Mouse (Mus musculus): ENCODE data around the gene Actl10. TPM values are rescaled to one million over a fixed set of nuclear protein-coding genes. Genes with fewer than 3 reads are reported as not detected.
A peak's percentile ranks its signal among the peaks of the same experiment; 100 is the strongest.

The Actl10 gene
- polyA plus RNA-seq (2015; fragmentation: Nextera tagmentation; extraction: Ambion mirVana): 0.20 and 0.27 TPM in 2 replicates

DNA sequence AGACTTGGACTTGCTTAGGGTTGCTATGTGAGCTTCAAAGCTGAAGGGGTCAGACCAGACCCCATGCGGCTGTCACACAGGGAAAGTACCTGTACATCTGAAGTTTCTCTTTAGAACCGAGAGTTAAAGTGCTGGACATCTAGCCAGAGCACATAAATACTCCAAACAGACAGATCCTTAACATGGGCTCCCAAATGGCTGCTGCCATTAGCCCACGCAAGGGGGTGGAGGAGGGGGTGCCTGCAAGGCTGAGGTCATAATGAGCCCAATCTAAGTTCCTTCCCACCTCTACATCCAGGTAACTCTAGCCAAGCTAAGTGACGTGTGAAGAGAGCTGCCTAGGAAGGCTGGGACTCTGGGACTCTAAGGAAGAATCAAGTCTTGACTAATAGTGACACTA is at the start of gene Actl10:
Gene Actl10, plus strand, starts transcription at position 301 of the 400 bp plus-strand sequence.
- Histone ChIP-seq H3K9ac (replicated peaks; ENCODE audit: low read length) (no peak within 1 kb of the TSS), H3K4me1 (ENCODE audit: insufficient read depth, low read length) (peaks cover 24% of the 10 kb centered on the region), H3K27me3 (ENCODE audit: insufficient read depth, low read length) (peaks cover 25% of the 10 kb centered on the region), H3K9me3 (ENCODE audit: low read length) (no peaks in the 10 kb centered on the region), H3K36me3 (ENCODE audit: insufficient read depth, low read length) (no peaks in the 10 kb centered on the region), H3K4me2 (replicated peaks; ENCODE audit: low read depth, low read length) (peak within 1 kb of the TSS; percentile 50), H3K27ac (ENCODE audit: low read length) (no peak within 1 kb of the TSS), H3K4me3 (ENCODE audit: low read length) (peak within 1 kb of the TSS; percentile 15)
- 66% methylated on average over 4 of the region's 4 CpGs for WGBS
- no peak for ATAC-seq (ENCODE audit: low FRiP score, low TSS enrichment)

DNA sequence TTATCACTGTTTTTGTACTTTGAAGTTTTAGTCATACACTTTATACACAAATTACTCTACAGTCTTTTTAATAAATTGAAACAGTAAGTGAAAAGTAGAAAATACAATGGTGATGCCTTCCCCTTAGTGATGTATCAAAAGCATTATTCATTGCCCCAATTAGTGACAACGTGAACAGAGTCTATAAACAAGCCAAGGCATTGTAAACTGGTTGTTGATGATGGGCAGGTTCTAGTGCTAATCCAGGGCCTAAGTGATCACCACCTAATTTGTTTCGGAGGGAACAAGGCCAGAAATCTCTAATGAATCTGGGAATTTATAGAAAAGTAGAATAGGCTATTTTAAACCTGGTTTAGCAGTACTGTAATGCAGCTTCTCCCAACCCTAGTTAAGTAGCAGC is 44.5 kb upstream of the Actl10 start:
- 69% methylated on average over 2 of the region's 2 CpGs for WGBS
- H3K9me3 ChIP-seq (ENCODE audit: low read length): no peaks in the 10 kb centered on the region
- H3K9ac ChIP-seq (replicated peaks; ENCODE audit: low read length): no peak overlapping the region
- no peaks in the 10 kb centered on the region for H3K4me1 ChIP-seq (ENCODE audit: insufficient read depth, low read length)
- no peak overlapping the region for H3K4me3 ChIP-seq (ENCODE audit: low read length)
- no peaks in the 10 kb centered on the region for H3K27me3 ChIP-seq (ENCODE audit: insufficient read depth, low read length)
- ATAC-seq (ENCODE audit: low FRiP score, low TSS enrichment): no peak
- peaks cover 22% of the 10 kb centered on the region for H3K36me3 ChIP-seq (ENCODE audit: insufficient read depth, low read length)
- H3K27ac ChIP-seq (ENCODE audit: low read length): no peak overlapping the region
- no peak overlapping the region for H3K4me2 ChIP-seq (replicated peaks; ENCODE audit: low read depth, low read length)

DNA sequence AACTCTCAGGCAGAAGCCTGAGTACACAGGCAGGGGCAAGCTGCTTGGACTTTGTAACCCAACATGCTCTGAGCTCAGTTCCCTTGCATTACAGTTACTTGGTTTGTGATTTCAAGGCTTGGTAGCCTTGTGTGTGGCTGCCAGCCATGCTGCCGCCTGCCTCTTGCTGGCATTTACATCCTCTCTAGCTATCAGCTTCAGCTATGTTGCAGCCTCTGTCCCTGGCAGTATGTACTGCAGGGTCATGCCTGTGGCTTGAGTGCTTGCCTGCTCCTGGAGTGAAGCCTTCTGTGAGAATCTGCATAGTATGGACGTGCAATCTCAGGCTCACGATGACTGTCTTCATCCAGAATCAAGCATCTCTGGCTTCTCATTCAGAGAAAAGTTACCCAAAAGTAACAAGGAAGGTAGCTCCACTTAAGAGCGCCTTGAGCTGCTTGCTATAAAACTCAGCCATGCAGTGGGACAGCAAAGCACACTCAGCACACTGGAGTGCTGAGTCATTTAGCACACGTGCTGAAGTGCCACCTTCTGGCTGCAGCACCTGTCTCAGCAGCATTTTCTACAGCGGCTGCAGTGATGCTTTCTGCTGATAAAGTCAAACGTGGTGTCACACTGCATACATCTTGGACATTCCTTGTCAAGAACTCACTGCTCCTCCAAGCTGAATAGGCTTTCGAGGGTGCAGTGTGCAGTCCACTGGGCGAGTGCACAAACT is 43.9 kb upstream of the Actl10 start:
- Histone ChIP-seq H3K27ac (ENCODE audit: low read length) (0 out of 2 replicates have a peak overlapping the region, but pooled peaks have one; percentile 2), H3K9ac (replicated peaks; ENCODE audit: low read length) (no peak overlapping the region), H3K4me3 (ENCODE audit: low read length) (no peak overlapping the region), H3K4me2 (replicated peaks; ENCODE audit: low read depth, low read length) (no peak overlapping the region), H3K36me3 (ENCODE audit: insufficient read depth, low read length) (peaks cover 22% of the 10 kb centered on the region), H3K4me1 (ENCODE audit: insufficient read depth, low read length) (no peaks in the 10 kb centered on the region), H3K9me3 (ENCODE audit: low read length) (no peaks in the 10 kb centered on the region), H3K27me3 (ENCODE audit: insufficient read depth, low read length) (no peaks in the 10 kb centered on the region)
- 73% methylated on average over 9 of the region's 9 CpGs for WGBS
- no peak for ATAC-seq (ENCODE audit: low FRiP score, low TSS enrichment)

DNA sequence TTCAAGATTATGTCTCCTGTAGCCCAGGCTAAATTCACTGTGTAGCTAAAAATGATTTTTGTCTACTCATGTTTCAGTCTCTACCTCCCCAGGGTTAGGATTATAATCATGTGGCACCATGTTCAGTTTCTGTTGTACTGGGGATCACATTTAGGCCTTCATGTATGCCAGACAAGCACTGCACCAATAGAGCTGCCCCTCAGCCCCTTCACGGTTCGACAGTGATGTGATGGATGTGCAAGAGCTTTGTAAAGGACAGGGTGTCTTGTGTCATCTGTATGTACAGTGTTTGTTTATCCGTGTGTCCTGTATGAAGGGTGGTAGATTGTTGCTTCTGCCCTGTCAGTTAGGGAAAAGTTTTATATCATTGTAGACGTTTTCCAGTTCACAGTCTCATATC is 43.1 kb upstream of the Actl10 start:
- Histone ChIP-seq H3K27me3 (ENCODE audit: insufficient read depth, low read length) (no peaks in the 10 kb centered on the region), H3K4me2 (replicated peaks; ENCODE audit: low read depth, low read length) (no peak overlapping the region), H3K36me3 (ENCODE audit: insufficient read depth, low read length) (peaks cover 22% of the 10 kb centered on the region), H3K4me1 (ENCODE audit: insufficient read depth, low read length) (no peaks in the 10 kb centered on the region), H3K4me3 (ENCODE audit: low read length) (no peak overlapping the region), H3K9me3 (ENCODE audit: low read length) (no peaks in the 10 kb centered on the region), H3K27ac (ENCODE audit: low read length) (no peak overlapping the region), H3K9ac (replicated peaks; ENCODE audit: low read length) (no peak overlapping the region)
- 75% methylated on average over 4 of the region's 4 CpGs for WGBS
- no peak for ATAC-seq (ENCODE audit: low FRiP score, low TSS enrichment)

DNA sequence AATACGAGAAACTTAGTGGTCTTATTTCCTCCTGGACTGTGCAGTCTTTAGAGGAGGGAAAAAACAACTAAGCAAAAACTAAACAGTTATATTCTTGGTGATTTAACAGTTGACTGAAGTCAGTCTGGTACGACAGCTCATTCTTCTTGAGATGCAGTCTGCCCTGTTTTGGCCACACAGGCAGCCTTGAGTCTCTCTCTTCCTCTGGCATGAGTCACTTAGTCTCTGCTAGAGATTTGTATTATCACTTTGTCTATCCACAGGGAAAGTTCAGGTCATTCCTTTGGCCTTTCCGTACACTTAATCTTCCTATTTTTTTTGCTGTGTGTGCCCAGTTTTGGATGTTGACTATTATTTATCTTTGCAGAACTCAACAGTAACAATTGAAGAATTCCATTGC is 41.4 kb upstream of the Actl10 start:
- no peaks in the 10 kb centered on the region for H3K4me1 ChIP-seq (ENCODE audit: insufficient read depth, low read length)
- H3K9ac ChIP-seq (replicated peaks; ENCODE audit: low read length): no peak overlapping the region
- H3K36me3 ChIP-seq (ENCODE audit: insufficient read depth, low read length): peaks cover 22% of the 10 kb centered on the region
- no peak overlapping the region for H3K4me2 ChIP-seq (replicated peaks; ENCODE audit: low read depth, low read length)
- H3K27ac ChIP-seq (ENCODE audit: low read length): no peak overlapping the region
- no peaks in the 10 kb centered on the region for H3K9me3 ChIP-seq (ENCODE audit: low read length)
- 90% methylated on average over 3 of the region's 3 CpGs for WGBS
- H3K4me3 ChIP-seq (ENCODE audit: low read length): no peak overlapping the region
- H3K27me3 ChIP-seq (ENCODE audit: insufficient read depth, low read length): no peaks in the 10 kb centered on the region
- no peak for ATAC-seq (ENCODE audit: low FRiP score, low TSS enrichment)

DNA sequence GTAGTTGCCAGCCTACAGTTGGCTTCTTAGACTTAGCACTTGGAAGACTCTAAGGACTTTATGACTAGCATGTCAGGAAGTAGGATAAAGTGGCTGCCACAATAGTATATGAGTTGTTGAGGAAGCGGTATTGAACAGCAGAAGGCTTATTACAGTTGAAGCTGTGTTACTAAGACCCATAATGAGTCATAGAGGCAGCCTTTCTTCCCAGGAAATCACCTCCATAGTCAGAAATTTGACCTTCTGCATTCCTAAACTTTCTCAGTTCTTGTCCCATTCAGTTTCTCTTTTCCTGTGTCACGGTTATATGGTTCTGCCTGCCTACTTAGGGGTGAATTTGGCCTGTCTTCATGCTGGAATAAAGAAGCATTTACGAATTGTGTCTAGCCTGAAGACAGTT is 34.6 kb upstream of the Actl10 start:
- Histone ChIP-seq H3K4me3 (ENCODE audit: low read length) (no peak overlapping the region), H3K4me1 (ENCODE audit: insufficient read depth, low read length) (no peaks in the 10 kb centered on the region), H3K36me3 (ENCODE audit: insufficient read depth, low read length) (peaks cover 27% of the 10 kb centered on the region), H3K9ac (replicated peaks; ENCODE audit: low read length) (no peak overlapping the region), H3K27me3 (ENCODE audit: insufficient read depth, low read length) (no peaks in the 10 kb centered on the region), H3K4me2 (replicated peaks; ENCODE audit: low read depth, low read length) (no peak overlapping the region), H3K9me3 (ENCODE audit: low read length) (no peaks in the 10 kb centered on the region), H3K27ac (ENCODE audit: low read length) (no peak overlapping the region)
- no peak for ATAC-seq (ENCODE audit: low FRiP score, low TSS enrichment)
- WGBS: 67% methylated on average over 3 of the region's 3 CpGs

DNA sequence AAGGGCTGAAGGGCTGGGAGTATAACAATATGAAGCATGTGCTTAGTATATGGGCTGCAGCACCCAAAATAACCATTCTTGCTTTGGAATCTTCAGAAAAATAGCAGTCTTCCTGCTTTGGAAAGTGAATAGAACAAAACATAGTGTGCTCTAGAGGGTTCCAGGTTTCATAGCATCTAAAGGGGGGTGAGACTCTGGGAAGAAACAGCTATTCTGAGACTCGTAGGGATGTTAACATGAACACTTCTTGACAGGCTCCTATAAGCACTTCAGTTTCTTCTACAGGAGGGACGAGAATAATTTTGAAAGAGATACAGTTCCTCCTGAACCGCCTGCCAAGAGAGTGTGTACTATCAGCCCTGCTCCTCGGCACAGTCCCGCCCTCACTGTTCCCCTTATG is 34.2 kb upstream of the Actl10 start:
- Histone ChIP-seq H3K4me3 (ENCODE audit: low read length) (no peak overlapping the region), H3K27me3 (ENCODE audit: insufficient read depth, low read length) (no peaks in the 10 kb centered on the region), H3K36me3 (ENCODE audit: insufficient read depth, low read length) (peaks cover 30% of the 10 kb centered on the region), H3K4me1 (ENCODE audit: insufficient read depth, low read length) (no peaks in the 10 kb centered on the region), H3K27ac (ENCODE audit: low read length) (no peak overlapping the region), H3K9ac (replicated peaks; ENCODE audit: low read length) (no peak overlapping the region), H3K9me3 (ENCODE audit: low read length) (no peaks in the 10 kb centered on the region), H3K4me2 (replicated peaks; ENCODE audit: low read depth, low read length) (no peak overlapping the region)
- WGBS: 95% methylated on average over 5 of the region's 5 CpGs
- ATAC-seq (ENCODE audit: low FRiP score, low TSS enrichment): no peak

DNA sequence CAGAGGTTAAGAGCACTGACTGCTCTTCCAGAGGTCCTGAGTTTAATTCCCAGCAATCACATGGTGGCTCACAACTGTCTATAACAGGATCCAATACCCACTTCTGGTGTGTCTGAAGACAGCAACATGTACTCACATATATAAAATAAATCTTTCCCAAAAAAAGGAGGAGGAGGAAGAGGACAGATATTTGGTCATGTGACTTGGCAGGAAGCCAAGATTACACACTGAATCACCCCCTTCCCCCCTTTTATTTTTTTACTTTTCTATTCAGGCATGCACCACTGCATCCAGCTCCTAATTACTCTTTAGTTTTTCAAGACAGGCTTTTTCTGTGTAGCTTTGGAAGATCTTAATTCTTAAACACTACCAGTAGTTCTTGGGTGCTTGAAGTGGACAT is 30.1 kb upstream of the Actl10 start:
- no peaks in the 10 kb centered on the region for H3K9me3 ChIP-seq (ENCODE audit: low read length)
- H3K4me2 ChIP-seq (replicated peaks; ENCODE audit: low read depth, low read length): no peak overlapping the region
- no peak overlapping the region for H3K9ac ChIP-seq (replicated peaks; ENCODE audit: low read length)
- no peaks in the 10 kb centered on the region for H3K4me1 ChIP-seq (ENCODE audit: insufficient read depth, low read length)
- H3K36me3 ChIP-seq (ENCODE audit: insufficient read depth, low read length): peaks cover 52% of the 10 kb centered on the region
- no peak overlapping the region for H3K27ac ChIP-seq (ENCODE audit: low read length)
- no peak for ATAC-seq (ENCODE audit: low FRiP score, low TSS enrichment)
- no peaks in the 10 kb centered on the region for H3K27me3 ChIP-seq (ENCODE audit: insufficient read depth, low read length)
- no peak overlapping the region for H3K4me3 ChIP-seq (ENCODE audit: low read length)

DNA sequence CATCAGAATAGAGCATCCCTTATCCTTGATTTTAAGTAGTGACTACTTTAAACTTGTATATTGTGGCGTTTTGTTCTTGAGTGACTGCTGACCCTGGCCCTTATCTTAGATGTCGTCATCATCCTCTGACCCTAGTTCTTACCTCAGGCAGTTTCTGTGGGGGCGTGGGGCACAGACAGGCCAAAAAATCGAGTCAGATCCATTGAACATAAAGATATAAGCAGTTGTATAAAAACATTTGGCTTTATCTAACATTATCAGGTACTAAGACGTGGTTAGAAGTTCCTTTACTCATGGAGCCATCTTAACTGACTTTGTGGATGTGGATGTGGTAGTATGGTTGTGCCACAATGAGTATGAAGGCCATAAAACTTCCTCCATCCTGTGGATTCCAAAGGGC is 29.2 kb upstream of the Actl10 start:
- no peak for ATAC-seq (ENCODE audit: low FRiP score, low TSS enrichment)
- H3K9me3 ChIP-seq (ENCODE audit: low read length): no peaks in the 10 kb centered on the region
- H3K4me2 ChIP-seq (replicated peaks; ENCODE audit: low read depth, low read length): no peak overlapping the region
- peaks cover 48% of the 10 kb centered on the region for H3K36me3 ChIP-seq (ENCODE audit: insufficient read depth, low read length)
- H3K4me3 ChIP-seq (ENCODE audit: low read length): no peak overlapping the region
- no peaks in the 10 kb centered on the region for H3K4me1 ChIP-seq (ENCODE audit: insufficient read depth, low read length)
- WGBS: 93% methylated on average over 5 of the region's 5 CpGs
- H3K9ac ChIP-seq (replicated peaks; ENCODE audit: low read length): no peak overlapping the region
- no peak overlapping the region for H3K27ac ChIP-seq (ENCODE audit: low read length)
- H3K27me3 ChIP-seq (ENCODE audit: insufficient read depth, low read length): no peaks in the 10 kb centered on the region

DNA sequence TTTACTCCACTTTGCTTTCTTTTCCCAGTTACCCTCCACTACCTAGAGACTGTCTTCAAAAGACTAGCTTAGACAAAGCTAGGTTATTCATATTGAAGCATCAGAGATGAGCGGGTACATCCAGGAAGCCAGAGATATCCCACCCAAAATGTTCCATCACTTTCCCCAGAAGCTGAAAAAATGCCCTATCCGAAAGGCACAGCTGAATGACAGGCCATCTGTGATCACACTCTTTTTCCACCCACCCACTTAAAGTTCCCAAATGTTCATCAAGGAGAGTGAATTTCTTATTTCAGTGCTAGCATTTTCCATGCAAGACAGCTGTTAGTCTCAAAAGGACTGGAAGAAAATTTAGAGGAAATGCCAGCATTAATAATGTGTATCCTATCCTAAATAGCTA is 26.3 kb upstream of the Actl10 start:
- H3K4me2 ChIP-seq (replicated peaks; ENCODE audit: low read depth, low read length): no peak overlapping the region
- no peaks in the 10 kb centered on the region for H3K27me3 ChIP-seq (ENCODE audit: insufficient read depth, low read length)
- no peak overlapping the region for H3K4me3 ChIP-seq (ENCODE audit: low read length)
- H3K9ac ChIP-seq (replicated peaks; ENCODE audit: low read length): no peak overlapping the region
- 95% methylated on average over 2 of the region's 2 CpGs for WGBS
- no peak overlapping the region for H3K27ac ChIP-seq (ENCODE audit: low read length)
- H3K36me3 ChIP-seq (ENCODE audit: insufficient read depth, low read length): peaks cover 49% of the 10 kb centered on the region
- no peaks in the 10 kb centered on the region for H3K4me1 ChIP-seq (ENCODE audit: insufficient read depth, low read length)
- no peaks in the 10 kb centered on the region for H3K9me3 ChIP-seq (ENCODE audit: low read length)
- no peak for ATAC-seq (ENCODE audit: low FRiP score, low TSS enrichment)

Measured in kidney, embryonic 16.5 days (tissue).